Mouse (Mus musculus) mouse trophoblast stem cell (cell line): ENCODE measurements at regions not wholly inside any gene's neighbourhood (a gene's known extent, or its start where the extent isn't known, plus 50 kb on each side); places are given as distances from the start of the nearest gene placed in this dataset.

Experiments used
- in situ Hi-C, 2 experiments: fragments of 300-500 bp; cut with MseI, MboI; formaldehyde crosslinking; loops; 2 replicates in 1 of 2; 3 replicates in 1 of 2; pipeline ENCODE4 v1.15.1; 2025

GRCm38 (mm10) chr14:68806646-68807045, 487.5 kb downstream of the Synb start:
- in situ Hi-C loops, result no loop called here

GRCm38 (mm10) chr14:68784395-68784794, 509.7 kb downstream of the Synb start:
- in situ Hi-C loops, result no loop called here

- in situ Hi-C loops, result no loop called here
These were observed 510.9 kb downstream of the Synb start for GRCm38 (mm10) chr14:68783216-68783615.

GRCm38 (mm10) chr14:68770411-68770810, 523.7 kb downstream of the Synb start:
- in situ Hi-C loops, result no loop called here

- in situ Hi-C loops, result no loop called here
These were observed 531.2 kb downstream of the Synb start for GRCm38 (mm10) chr14:68762916-68763315.

GRCm38 (mm10) chr14:68744661-68745060, 549.4 kb downstream of the Synb start:
- in situ Hi-C loops, result no loop called here

GRCm38 (mm10) chr14:68738474-68738873, 555.6 kb downstream of the Synb start:
- in situ Hi-C loops, result loop anchor here (5.0 to 10.0 kb wide), 3 partner anchors 226 to 404 kb away; no protein-coding TSS in a partner anchor

GRCm38 (mm10) chr14:68735756-68736155, 558.3 kb downstream of the Synb start:
- in situ Hi-C loops, result loop anchor here (5.0 to 10.0 kb wide), 3 partner anchors 229 to 407 kb away; no protein-coding TSS in a partner anchor

GRCm38 (mm10) chr14:68721156-68721555, 572.9 kb downstream of the Synb start:
- in situ Hi-C loops, result loop anchor here in 1 of 2 experiments (10.0 kb wide), 1 partner anchor 424 kb away; no protein-coding TSS in a partner anchor

GRCm38 (mm10) chr14:68719429-68720160, 574.5 kb downstream of the Synb start:
- in situ Hi-C loops, result loop anchor here in 1 of 2 experiments (10.0 kb wide), 1 partner anchor 425 kb away; no protein-coding TSS in a partner anchor

- in situ Hi-C loops, result no loop called here
These were observed 575.3 kb downstream of the Synb start for GRCm38 (mm10) chr14:68718846-68719245.
